Mouse (Mus musculus) ES-Bruce4 (cell line): ENCODE results near the gene Pcsk4. TPM values are rescaled to one million over a fixed set of nuclear protein-coding genes. Genes with fewer than 3 reads are reported as not detected.
A peak's percentile ranks its signal among the peaks of the same experiment; 100 is the strongest.

Source experiments
- H3K27ac ChIP-seq: 2 replicates; pipeline ENCODE4 v1.5.1; 2012; ENCODE audit warnings: low read length, inconsistent platforms; ENCODE audit not compliant: insufficient read depth
- H3K27me3 ChIP-seq: 2 replicates; pipeline ENCODE4 v1.6.1; 2012; ENCODE audit warnings: mild to moderate bottlenecking, low read length, inconsistent platforms; ENCODE audit not compliant: control insufficient read depth, poor library complexity, insufficient read depth, severe bottlenecking
- H3K36me3 ChIP-seq: 2 replicates; pipeline ENCODE4 v1.6.1; 2012; ENCODE audit warnings: inconsistent platforms, mild to moderate bottlenecking, low read length, moderate library complexity; ENCODE audit not compliant: control insufficient read depth, poor library complexity, insufficient read depth, severe bottlenecking
- H3K4me1 ChIP-seq: one replicate; pipeline ENCODE4 v1.8.1; 2011; ENCODE audit warnings: low read length; ENCODE audit not compliant: control insufficient read depth, insufficient read depth
- H3K4me3 ChIP-seq: 2 replicates; pipeline ENCODE4 v1.5.1; 2011; ENCODE audit warnings: low read depth, mild to moderate bottlenecking, low read length
- H3K9ac ChIP-seq: 2 replicates; pipeline ENCODE4 v1.6.1; 2012; ENCODE audit warnings: low read depth, mild to moderate bottlenecking, inconsistent platforms; ENCODE audit not compliant: poor library complexity, severe bottlenecking
- H3K9me3 ChIP-seq: replicated peaks from 2 replicates; pipeline ENCODE4 v1.6.1; 2012; ENCODE audit warnings: mild to moderate bottlenecking, low read length, inconsistent platforms; ENCODE audit not compliant: control insufficient read depth, poor library complexity, insufficient read depth, severe bottlenecking
- CTCF ChIP-seq: IDR thresholded peaks from one replicate; pipeline ENCODE4 v1.8.1; 2011; ENCODE audit warnings: low read depth, low read length
- EP300 ChIP-seq: IDR thresholded peaks from 2 replicates; pipeline ENCODE4 v1.6.1; 2011; ENCODE audit warnings: low read depth, low read length; ENCODE audit not compliant: insufficient read depth
- POLR2A ChIP-seq: IDR thresholded peaks from one replicate; pipeline ENCODE4 v1.8.1; 2011; ENCODE audit warnings: low read length; ENCODE audit not compliant: insufficient read depth
- polyA plus RNA-seq: library from polyadenylated mRNA; stranded (reverse); fragments of >200 nt; gene quantifications from 2 replicates; pipeline ENCODE4 v1.2.4, GENCODE M21; 2011; ENCODE audit warnings: low read depth; ENCODE audit not compliant: missing spikeins, insufficient read depth, insufficient read length

Gene Pcsk4
- polyA plus RNA-seq, 1 experiment = 2.8 TPM

DNA sequence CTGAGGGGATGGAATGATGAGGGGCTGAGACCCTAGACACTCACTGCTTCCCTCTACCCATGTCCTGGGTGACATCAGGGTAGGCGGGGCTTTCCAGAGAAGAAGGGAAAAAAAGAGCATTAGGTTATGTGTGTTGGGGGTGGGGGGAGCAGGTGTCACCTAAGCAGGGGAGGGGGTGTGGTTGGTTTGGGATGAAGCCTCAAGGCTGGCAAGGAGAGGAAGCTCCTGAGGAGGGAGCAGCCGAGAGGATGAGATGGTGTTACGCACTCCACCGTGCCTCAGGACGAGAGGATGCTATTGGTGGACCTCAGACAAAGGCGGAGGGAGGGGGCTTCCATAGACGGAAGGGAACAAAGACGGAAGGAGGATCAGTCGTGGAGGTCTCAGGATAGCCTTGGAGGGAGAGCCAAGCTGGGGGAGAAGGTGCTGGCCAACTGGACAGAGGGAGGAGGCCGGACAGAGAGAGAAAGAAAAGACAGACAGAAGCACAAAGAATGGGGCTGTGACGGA lies 28.6 kb downstream of the Pcsk4 start:
- Histone ChIP-seq H3K27ac (no peak overlapping the region), H3K4me1 (peaks cover 2% of the 10 kb centered on the region), H3K4me3 (no peak overlapping the region), H3K9me3 (no peaks in the 10 kb centered on the region), H3K36me3 (no peaks in the 10 kb centered on the region), H3K9ac (no peak overlapping the region), H3K27me3 (no peaks in the 10 kb centered on the region)
- no peak for TF ChIP-seq EP300

DNA sequence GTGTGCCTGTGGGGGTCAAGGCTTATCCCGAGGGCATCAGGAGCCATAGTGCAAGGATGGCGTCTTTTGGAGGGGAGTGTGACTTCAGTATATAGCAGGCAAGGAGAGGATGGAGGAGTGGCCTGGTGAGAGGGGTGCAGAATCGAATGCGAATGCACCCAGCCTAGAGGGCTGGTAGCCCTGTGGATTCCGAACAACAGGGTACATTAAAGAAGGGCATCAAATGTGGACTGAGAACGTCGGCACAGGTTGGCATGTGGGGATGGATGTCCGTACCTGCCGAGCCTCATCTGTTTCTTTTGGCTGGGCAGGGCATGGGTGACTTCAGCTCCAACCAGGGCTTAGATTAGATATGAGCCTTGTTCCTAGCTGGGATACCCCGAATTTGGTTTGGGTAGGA lies 29.5 kb downstream of the Pcsk4 start:
- peaks cover 3% of the 10 kb centered on the region for H3K4me1 ChIP-seq
- peaks cover 2% of the 10 kb centered on the region for H3K36me3 ChIP-seq
- no peak overlapping the region for H3K9ac ChIP-seq
- H3K27ac ChIP-seq = no peak overlapping the region
- H3K27me3 ChIP-seq = no peaks in the 10 kb centered on the region
- TF ChIP-seq EP300 (no peak), CTCF (no peak), POLR2A (no peak)
- H3K9me3 ChIP-seq = no peaks in the 10 kb centered on the region
- H3K4me3 ChIP-seq = no peak overlapping the region

DNA sequence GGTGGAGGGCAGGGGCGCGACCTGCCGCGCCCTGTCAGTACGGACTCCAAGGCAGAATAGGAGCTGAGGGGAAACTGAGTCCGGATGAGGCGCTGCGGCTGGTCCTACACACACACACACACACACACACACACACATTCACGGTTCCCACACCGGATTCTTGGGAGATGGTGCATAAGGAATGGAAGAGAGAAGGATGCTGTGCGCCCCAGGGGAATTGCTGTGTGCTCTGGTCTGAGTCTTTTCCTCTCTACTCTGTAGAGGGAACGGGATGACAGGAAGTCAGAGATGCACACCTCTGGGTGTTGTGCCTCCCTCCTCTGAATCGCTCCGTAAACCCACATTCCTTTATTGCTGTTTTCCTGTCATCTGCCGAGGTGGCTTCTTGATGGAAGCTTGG lies 30.0 kb downstream of the Pcsk4 start:
- Histone ChIP-seq H3K36me3 (peaks cover 8% of the 10 kb centered on the region), H3K27me3 (no peaks in the 10 kb centered on the region), H3K27ac (no peak overlapping the region), H3K4me3 (peak overlapping the region; percentile 49), H3K4me1 (peaks cover 3% of the 10 kb centered on the region), H3K9me3 (no peaks in the 10 kb centered on the region), H3K9ac (no peak overlapping the region)
- TF ChIP-seq POLR2A (no peak), CTCF (no peak), EP300 (no peak)

DNA sequence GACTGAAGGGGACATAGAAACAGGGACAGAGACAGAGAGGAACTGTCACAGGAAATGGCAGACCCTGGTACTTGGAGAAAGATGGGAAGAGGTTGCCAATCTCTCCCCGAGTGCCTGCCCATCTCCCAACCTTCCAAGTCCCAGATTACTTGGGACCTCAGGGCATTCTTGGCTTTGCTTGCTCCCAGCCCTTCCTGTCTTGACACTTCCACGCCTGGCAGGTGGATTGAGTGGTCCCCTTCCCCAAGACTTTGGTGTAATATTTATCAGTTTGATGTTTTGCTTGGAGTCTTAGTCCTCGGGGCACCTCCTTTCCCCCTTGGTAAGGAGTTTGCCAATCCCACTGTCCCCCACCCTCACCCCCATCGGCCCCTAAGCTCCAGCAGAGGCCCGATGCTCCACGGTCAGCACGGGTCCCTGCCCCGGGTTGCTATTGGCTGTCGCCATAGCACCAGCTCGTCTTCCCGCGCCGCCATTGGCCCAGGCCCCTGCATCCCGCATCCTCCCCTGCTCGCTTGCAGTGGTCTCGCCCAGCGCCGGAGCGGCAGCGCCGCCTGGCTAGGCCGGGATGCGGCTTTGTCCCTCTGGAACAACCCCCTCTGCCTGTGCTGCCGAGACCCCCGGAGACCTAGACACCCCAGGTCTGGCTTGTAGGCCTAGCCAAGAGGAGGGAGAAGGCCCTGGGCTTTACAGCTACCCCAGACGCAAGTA lies 30.6 kb downstream of the Pcsk4 start:
- Histone ChIP-seq H3K9me3 (no peaks in the 10 kb centered on the region), H3K27me3 (no peaks in the 10 kb centered on the region), H3K4me3 (peak overlapping the region; percentile 49), H3K4me1 (peaks cover 3% of the 10 kb centered on the region), H3K9ac (no peak overlapping the region), H3K27ac (no peak overlapping the region), H3K36me3 (peaks cover 13% of the 10 kb centered on the region)
- TF ChIP-seq POLR2A = no peak
- TF ChIP-seq EP300 = no peak
- TF ChIP-seq CTCF = no peak

DNA sequence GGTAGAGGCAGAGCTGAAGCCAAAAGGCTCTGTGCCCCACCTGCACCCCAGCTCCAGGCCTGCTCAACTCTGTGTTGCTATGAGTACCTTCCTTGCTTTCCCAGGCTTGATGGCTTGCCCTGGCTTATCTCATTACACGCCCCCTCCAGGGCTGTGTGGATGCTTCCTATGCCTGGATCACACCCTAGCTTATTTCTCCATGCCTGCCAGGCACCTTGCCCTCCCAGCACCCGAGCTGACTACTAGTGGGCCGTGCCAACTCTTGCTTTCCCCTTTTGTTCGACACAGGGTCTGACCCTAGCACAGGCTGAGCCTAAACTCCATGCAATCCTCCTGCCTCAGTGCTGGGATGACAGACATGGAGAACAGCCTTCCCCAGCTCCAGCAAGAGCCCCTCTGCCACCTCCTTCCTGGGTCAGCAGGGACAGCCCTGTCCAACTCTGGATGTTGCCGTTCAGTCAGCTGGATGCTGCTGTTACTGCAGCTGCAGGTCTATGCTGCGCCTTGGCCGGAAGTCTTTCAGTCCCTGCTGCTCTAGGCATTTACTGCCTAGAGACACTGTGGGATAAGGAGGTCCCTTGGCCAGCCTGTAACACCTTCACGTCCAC lies 31.7 kb downstream of the Pcsk4 start:
- no peaks in the 10 kb centered on the region for H3K27me3 ChIP-seq
- H3K9me3 ChIP-seq = no peaks in the 10 kb centered on the region
- H3K4me1 ChIP-seq = peaks cover 3% of the 10 kb centered on the region
- no peak overlapping the region for H3K27ac ChIP-seq
- H3K9ac ChIP-seq = no peak overlapping the region
- no peak for TF ChIP-seq CTCF
- TF ChIP-seq EP300 = no peak
- TF ChIP-seq POLR2A = no peak
- H3K4me3 ChIP-seq = no peak overlapping the region
- peaks cover 24% of the 10 kb centered on the region for H3K36me3 ChIP-seq

DNA sequence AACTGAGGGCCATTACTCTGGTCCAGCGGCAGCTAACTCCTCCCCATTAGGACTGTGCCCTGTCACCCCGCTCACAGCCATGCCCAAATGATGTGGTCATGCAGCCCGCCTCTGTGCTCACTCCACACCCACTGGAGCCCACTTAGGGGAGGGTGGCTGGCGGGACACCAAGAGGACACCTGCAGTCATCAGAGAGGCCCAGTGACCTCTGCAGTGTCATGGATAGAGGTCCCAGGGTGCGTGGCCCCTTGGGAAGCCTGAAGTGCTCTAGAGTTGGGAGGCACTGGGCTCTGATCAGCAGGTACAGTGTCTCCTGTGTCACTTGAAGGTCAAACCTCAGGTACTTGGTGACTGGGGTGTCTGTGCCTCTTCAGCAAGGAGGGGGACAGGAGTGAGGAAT lies 32.5 kb downstream of the Pcsk4 start:
- Histone ChIP-seq H3K27me3 (no peaks in the 10 kb centered on the region), H3K9ac (no peak overlapping the region), H3K36me3 (peaks cover 25% of the 10 kb centered on the region), H3K27ac (no peak overlapping the region), H3K4me1 (peaks cover 3% of the 10 kb centered on the region), H3K9me3 (no peaks in the 10 kb centered on the region), H3K4me3 (peak overlapping the region; percentile 9)
- TF ChIP-seq EP300 (no peak), CTCF (no peak), POLR2A (no peak)
